Mouse (Mus musculus): ENCODE data around the gene Srsf1. TPM values are rescaled to one million over a fixed set of nuclear protein-coding genes. Genes with fewer than 3 reads are reported as not detected.

Srsf1 gene
- total and polyA plus RNA-seq, 3 experiments: 416 to 812 (median 730) TPM

- H3K27ac ChIP-seq (ENCODE audit: insufficient read depth, low read depth): no peak overlapping the region
- no peaks in the 10 kb centered on the region for H3K4me1 ChIP-seq (ENCODE audit: control insufficient read depth in 1 of 2, insufficient read depth in 2 of 2)
- DNase-seq (ENCODE audit: extremely low read depth): no peak
- no peaks in the 10 kb centered on the region for H3K36me3 ChIP-seq (replicated peaks in 1 of 2; ENCODE audit: control insufficient read depth in 1 of 2, insufficient read depth in 1 of 2, low read length in 1 of 2)
- H3K9ac ChIP-seq (ENCODE audit: insufficient read depth, low read depth): no peak overlapping the region
- TF ChIP-seq MEF2A (IDR thresholded peaks at IDR 0.05; ENCODE audit: borderline replicate concordance, low read depth, low read length): no peak
- no peak for TF ChIP-seq UBTF (IDR thresholded peaks at IDR 0.05; ENCODE audit: low read depth, low read length)
- no peak for TF ChIP-seq MYC (IDR thresholded peaks at IDR 0.05; ENCODE audit: low read depth, low read length)
- no peak for TF ChIP-seq MAFK (IDR thresholded peaks at IDR 0.05; ENCODE audit: insufficient replicate concordance, low read length)
- TF ChIP-seq JUND (conservative IDR thresholded peaks at IDR 0.05; ENCODE audit: low read depth, low read length): no peak
- no peak for TF ChIP-seq SMC3 (IDR thresholded peaks at IDR 0.05; ENCODE audit: low read depth, low read length)
- no peak for TF ChIP-seq GABPA (IDR thresholded peaks at IDR 0.05; ENCODE audit: insufficient replicate concordance, low read depth, low read length)
- no peak for TF ChIP-seq TBP (conservative IDR thresholded peaks at IDR 0.05; ENCODE audit: low read depth, low read length)
- TF ChIP-seq CHD2 (IDR thresholded peaks at IDR 0.05; ENCODE audit: low read length): no peak
- TF ChIP-seq EP300 (IDR thresholded peaks at IDR 0.05; ENCODE audit: low read length): no peak
- TF ChIP-seq ELF1 (IDR thresholded peaks at IDR 0.05; ENCODE audit: low read depth, low read length): no peak
- no peak for TF ChIP-seq CHD1 (IDR thresholded peaks at IDR 0.05; ENCODE audit: low read depth, low read length)
- TF ChIP-seq HCFC1 (IDR thresholded peaks at IDR 0.05; ENCODE audit: low read depth, low read length): no peak
- no peak for TF ChIP-seq KAT2A (IDR thresholded peaks at IDR 0.05; ENCODE audit: insufficient replicate concordance, low read length)
- no peak for TF ChIP-seq BHLHE40 (IDR thresholded peaks at IDR 0.05; ENCODE audit: low read depth, low read length)
- TF ChIP-seq MAX (IDR thresholded peaks at IDR 0.05; ENCODE audit: low read length): no peak
- no peak for TF ChIP-seq POLR2A (IDR thresholded peaks at IDR 0.05; ENCODE audit: low read depth, low read length)
- no peak for TF ChIP-seq ZC3H11A (IDR thresholded peaks at IDR 0.05; ENCODE audit: low read depth, low read length)
- TF ChIP-seq SIN3A (IDR thresholded peaks at IDR 0.05; ENCODE audit: low read length): no peak
- H3K9me3 ChIP-seq (replicated peaks; ENCODE audit: low read length): no peaks in the 10 kb centered on the region
- in situ Hi-C loops (cut with MboI; ENCODE audit: low pct_ligation_motif_present, low pct_unique_long_range_greater_than_20kb, low sequenced_read_pairs) (no loop called here), dilution Hi-C loops (cut with MboI; ENCODE audit: extremely low pct_ligation_motif_present, extremely low pct_unique_long_range_greater_than_20kb, low sequenced_read_pairs) (no loop called here)
- no peaks in the 10 kb centered on the region for H3K27me3 ChIP-seq (replicated peaks)
- no peak overlapping the region for H3K4me2 ChIP-seq (ENCODE audit: insufficient read depth, low read depth, poor library complexity, severe bottlenecking)
- no peak overlapping the region for H3K4me3 ChIP-seq (replicated peaks in 1 of 3; ENCODE audit: low read depth in 2 of 3, low read length in 2 of 3, poor library complexity in 1 of 3)
- no peaks in the 10 kb centered on the region for H3K79me2 ChIP-seq (replicated peaks; ENCODE audit: control insufficient read depth, extremely low read depth, insufficient read depth, poor library complexity, severe bottlenecking)
Observed at GRCm38 (mm10) chr11:88028193-88028684, 18.9 kb upstream of the Srsf1 start.

GRCm38 (mm10) chr11:88030219-88030618 is 17.0 kb upstream of the Srsf1 start:
- Histone ChIP-seq H3K27me3 (replicated peaks) (no peaks in the 10 kb centered on the region), H3K79me2 (replicated peaks; ENCODE audit: control insufficient read depth, extremely low read depth, insufficient read depth, poor library complexity, severe bottlenecking) (no peaks in the 10 kb centered on the region), H3K4me1 (ENCODE audit: control insufficient read depth in 1 of 2, insufficient read depth in 2 of 2) (no peaks in the 10 kb centered on the region), H3K4me2 (ENCODE audit: insufficient read depth, low read depth, poor library complexity, severe bottlenecking) (no peak overlapping the region), H3K36me3 (replicated peaks in 1 of 2; ENCODE audit: control insufficient read depth in 1 of 2, insufficient read depth in 1 of 2, low read length in 1 of 2) (no peaks in the 10 kb centered on the region), H3K9ac (ENCODE audit: insufficient read depth, low read depth) (no peak overlapping the region), H3K9me3 (replicated peaks; ENCODE audit: low read length) (no peaks in the 10 kb centered on the region), H3K4me3 (replicated peaks in 1 of 3; ENCODE audit: low read depth in 2 of 3, low read length in 2 of 3, poor library complexity in 1 of 3) (no peak overlapping the region), H3K27ac (ENCODE audit: insufficient read depth, low read depth) (no peak overlapping the region)
- in situ Hi-C loops (cut with MboI; ENCODE audit: low pct_ligation_motif_present, low pct_unique_long_range_greater_than_20kb, low sequenced_read_pairs) (no loop called here), dilution Hi-C loops (cut with MboI; ENCODE audit: extremely low pct_ligation_motif_present, extremely low pct_unique_long_range_greater_than_20kb, low sequenced_read_pairs) (no loop called here)
- TF ChIP-seq CTCF (conservative IDR thresholded peaks at IDR 0.05 in 1 of 2, IDR thresholded peaks at IDR 0.05 in 1 of 2; ENCODE audit: low read depth in 2 of 2, low read length in 2 of 2): no peak
- no peak for TF ChIP-seq GABPA (IDR thresholded peaks at IDR 0.05; ENCODE audit: insufficient replicate concordance, low read depth, low read length)
- no peak for TF ChIP-seq SMC3 (IDR thresholded peaks at IDR 0.05; ENCODE audit: low read depth, low read length)
- no peak for TF ChIP-seq TBP (conservative IDR thresholded peaks at IDR 0.05; ENCODE audit: low read depth, low read length)
- no peak for TF ChIP-seq NRF1 (IDR thresholded peaks at IDR 0.05; ENCODE audit: low read depth, low read length)
- no peak for TF ChIP-seq ZC3H11A (IDR thresholded peaks at IDR 0.05; ENCODE audit: low read depth, low read length)
- no peak for TF ChIP-seq JUN (IDR thresholded peaks at IDR 0.05; ENCODE audit: insufficient read depth, low read depth, low read length)
- TF ChIP-seq UBTF (IDR thresholded peaks at IDR 0.05; ENCODE audit: low read depth, low read length): no peak
- TF ChIP-seq JUND (conservative IDR thresholded peaks at IDR 0.05; ENCODE audit: low read depth, low read length): no peak
- TF ChIP-seq CHD2 (IDR thresholded peaks at IDR 0.05; ENCODE audit: low read length): no peak
- TF ChIP-seq ZNF384 (IDR thresholded peaks at IDR 0.05; ENCODE audit: low read depth, low read length): no peak
- no peak for TF ChIP-seq IRF4 (IDR thresholded peaks at IDR 0.05; ENCODE audit: low read depth, low read length)
- TF ChIP-seq MAX (IDR thresholded peaks at IDR 0.05; ENCODE audit: low read length): no peak
- no peak for TF ChIP-seq MAFK (IDR thresholded peaks at IDR 0.05; ENCODE audit: insufficient replicate concordance, low read length)
- no peak for TF ChIP-seq KAT2A (IDR thresholded peaks at IDR 0.05; ENCODE audit: insufficient replicate concordance, low read length)
- TF ChIP-seq ETS1 (conservative IDR thresholded peaks at IDR 0.05; ENCODE audit: low read depth, low read length): no peak
- no peak for TF ChIP-seq POLR2A (IDR thresholded peaks at IDR 0.05; ENCODE audit: low read depth, low read length)
- TF ChIP-seq CHD1 (IDR thresholded peaks at IDR 0.05; ENCODE audit: low read depth, low read length): no peak
- no peak for DNase-seq (ENCODE audit: extremely low read depth)

Measured in CH12.LX (cell line).